Mouse (Mus musculus) megakaryocyte, embryonic 14.5 days (primary cell): ENCODE results near the gene Tas1r1.

Experiments used
- FLI1 ChIP-seq: IDR thresholded peaks from 2 replicates; pipeline ENCODE4 v1.6.1; 2012; ENCODE audit warnings: low read length, inconsistent platforms, mixed read lengths
- GATA1 ChIP-seq: IDR thresholded peaks from 3 replicates; pipeline ENCODE4 v1.6.1; 2012; ENCODE audit warnings: mixed read lengths, low read length, inconsistent platforms, borderline replicate concordance

- no peak for TF ChIP-seq GATA1
- TF ChIP-seq FLI1, result no peak
Measured at GRCm38 (mm10) chr4:152087211-152088081, 49.1 kb upstream of the Tas1r1 start.
